In the genomic region with DNA sequence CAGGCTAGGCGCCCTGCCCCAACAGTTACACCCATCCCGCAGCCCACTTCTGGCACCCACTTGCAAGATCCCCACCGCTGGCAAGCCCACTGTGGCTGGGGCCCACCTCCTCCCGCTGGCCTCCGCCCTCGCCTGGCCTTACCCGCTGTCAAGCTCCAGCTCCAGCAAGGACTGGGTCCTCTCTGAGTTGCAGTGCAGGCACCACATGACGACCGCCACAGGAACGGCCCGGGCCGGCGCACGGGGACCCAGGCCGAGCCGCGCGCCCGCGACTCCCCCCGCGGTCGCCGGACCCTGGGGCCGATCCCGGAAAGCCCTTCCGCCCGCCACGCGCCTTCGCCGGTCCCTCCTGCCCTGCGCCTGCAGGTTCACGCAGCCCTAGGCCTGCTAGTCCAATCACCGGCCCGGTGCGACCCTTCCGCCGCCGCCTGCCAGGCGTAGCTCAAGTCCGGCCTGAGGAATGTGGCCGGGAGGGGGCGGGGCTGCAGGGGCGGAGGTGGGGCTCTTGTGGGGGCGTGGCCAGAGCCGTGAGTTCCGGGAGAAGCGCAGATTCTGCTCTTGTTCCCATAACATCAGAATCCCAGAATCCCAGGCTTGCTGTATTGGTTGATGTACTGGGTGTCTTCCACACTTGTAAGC, we compare ENCODE assay signal across 8 mouse cellular contexts.
DNase-seq lines count a peak whose midpoint lies in the region; ATAC-seq and TF ChIP-seq lines count a peak whose summit lies in the region.

No protein-coding gene starts in this region.

- no peak; the same call in 1 of the 2 replicates for TF ChIP-seq CTCF in left cerebral cortex, adult 2 months (IDR thresholded peaks at IDR 0.05)

- H3K4me3 ChIP-seq in left cerebral cortex, adult 2 months: peak overlapping the region; percentile 42
- H3K4me3 ChIP-seq in lung, embryonic 16.5 days (ENCODE audit: low read length): peak overlapping the region; percentile 70

- DNase-seq in left cerebral cortex, adult 2 months (ENCODE audit: extremely low spot score in 1 of 2, low spot score in 2 of 2): peak in 1 of 2 experiments; percentile 50
- no peak for DNase-seq in left cerebral cortex, adult 9 months (ENCODE audit: low spot score in 2 of 2)
- peak; percentile 94 for DNase-seq in embryo, embryonic 11 days
- peak; percentile 85 to 90 for DNase-seq in heart, adult 18-20 months
- peak; percentile 87 for DNase-seq in kidney, adult 18-20 months
- peak; percentile 62 for DNase-seq in ovary, postnatal 10 days (ENCODE audit: low spot score)
- DNase-seq in urinary bladder, adult 18-20 months (ENCODE audit: low spot score in 2 of 2): peak; percentile 59 to 71

- peak; percentile 84 for ATAC-seq in lung, embryonic 16.5 days (ENCODE audit: low read depth)

- no peaks in the 10 kb centered on the region for H3K27me3 ChIP-seq in lung, embryonic 16.5 days (ENCODE audit: control insufficient read depth, insufficient read depth, low read depth, low read length)

- 0% methylated on average over 49 of the region's 49 CpGs for WGBS in lung, embryonic 16.5 days

- no peaks in the 10 kb centered on the region for H3K36me3 ChIP-seq in lung, embryonic 16.5 days (ENCODE audit: control insufficient read depth, insufficient read depth, low read length)

- H3K4me1 ChIP-seq in lung, embryonic 16.5 days (replicated peaks; ENCODE audit: control insufficient read depth, insufficient read depth, low read length): peaks cover 77% of the 10 kb centered on the region

- peak overlapping the region; percentile 3 for H3K27ac ChIP-seq in left cerebral cortex, adult 2 months
- H3K27ac ChIP-seq in lung, embryonic 16.5 days (ENCODE audit: low read length): peak overlapping the region; percentile 81

- intact Hi-C loops in left cerebral cortex, adult 2 months (cut with DNase I): no loop called here

- H3K9me3 ChIP-seq in lung, embryonic 16.5 days (ENCODE audit: control insufficient read depth, low read length): no peaks in the 10 kb centered on the region

- peak overlapping the region; percentile 82 for H3K9ac ChIP-seq in lung, embryonic 16.5 days (ENCODE audit: low read length)

- H3K4me2 ChIP-seq in lung, embryonic 16.5 days (ENCODE audit: low read depth, low read length): peak overlapping the region; percentile 71

Comparison
In these comparisons a context has a peak if more than half of its experiments do, and no peak if none do; other contexts are left out.
1. DNase-seq: peak in embryo, embryonic 11 days (single experiment), heart, adult 18-20 months (2 of 2), kidney, adult 18-20 months (single experiment), ovary, postnatal 10 days (single experiment) and urinary bladder, adult 18-20 months (2 of 2); none in left cerebral cortex, adult 9 months (0 of 2).